Mouse (Mus musculus) skeletal muscle tissue, adult 2 months (tissue): ENCODE results near the gene Eif4a3.

ENCODE experiments used
- DNase-seq: peaks from one replicate; pipeline ENCODE4 v3.0.0-alpha.2; 2012; ENCODE audit warnings: low read depth, low spot score

Eif4a3 gene

DNA sequence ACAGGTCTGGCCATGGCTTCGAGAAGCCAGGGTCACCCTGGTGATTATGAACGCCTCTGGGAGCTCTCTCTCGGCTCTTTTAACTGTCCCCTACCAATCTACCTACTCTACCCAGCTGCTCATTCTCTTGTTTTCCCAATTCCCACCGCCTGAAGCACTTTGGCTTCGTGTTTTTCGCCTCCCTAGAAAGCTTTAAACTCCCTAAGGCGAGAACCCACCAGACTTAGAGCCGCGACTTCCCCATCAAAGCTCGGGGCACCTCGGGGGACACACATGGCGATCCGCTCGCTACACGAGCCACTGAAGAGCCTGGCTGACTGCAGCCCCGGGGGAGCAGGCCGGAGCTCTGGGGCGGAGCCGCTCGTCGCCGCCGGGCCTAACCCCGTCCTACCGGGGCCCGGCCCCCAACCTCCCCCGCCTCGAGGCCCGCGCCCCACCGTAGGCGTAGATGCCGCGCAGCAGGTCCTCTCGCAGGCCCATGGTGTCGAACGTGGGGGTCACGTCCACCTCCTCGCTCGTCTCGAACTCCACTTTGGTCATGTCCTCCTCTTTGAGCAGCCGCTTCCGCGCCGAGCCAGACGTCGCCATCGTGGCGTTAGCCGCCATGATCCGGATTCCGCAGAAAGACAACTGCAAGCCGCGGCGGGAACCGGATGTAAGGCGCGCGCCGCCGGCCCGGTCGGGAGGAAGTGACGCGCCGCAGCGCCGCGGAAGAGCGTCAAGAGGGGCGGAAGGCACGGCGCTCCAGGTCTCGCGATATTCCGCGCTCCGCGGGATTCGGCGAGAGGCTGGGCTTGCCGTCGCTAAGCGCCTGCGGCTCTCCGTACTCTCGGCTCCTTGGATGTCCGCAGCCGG, at the start of gene Eif4a3:
Gene Eif4a3 (minus strand): TSS at position 699 of the 855 bp plus-strand sequence.
- peak; percentile 98 for DNase-seq

GRCm38 (mm10) chr11:119347125-119347524, 47.2 kb upstream of the Eif4a3 start:
- no peak for DNase-seq

DNA sequence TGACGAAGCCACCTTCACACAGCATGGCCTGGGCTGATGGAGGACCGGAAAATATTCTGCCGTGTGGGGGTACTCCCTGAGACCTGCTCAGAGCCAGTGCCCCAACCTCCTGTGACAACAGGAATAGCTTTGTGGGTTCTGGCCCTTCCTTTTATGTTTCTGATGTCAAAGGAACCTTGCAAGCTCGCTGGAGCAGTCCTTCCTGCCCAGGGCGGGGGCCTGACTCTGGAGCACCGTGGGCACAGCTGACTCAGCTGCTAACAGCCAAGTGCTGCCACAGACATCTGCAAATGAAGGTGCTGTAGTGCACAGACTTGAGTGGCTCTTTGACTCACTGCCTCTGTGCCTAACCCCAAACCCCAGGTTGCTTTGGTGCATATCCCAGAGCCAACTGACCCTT, 45.0 kb upstream of the Eif4a3 start:
- no peak for DNase-seq

DNA sequence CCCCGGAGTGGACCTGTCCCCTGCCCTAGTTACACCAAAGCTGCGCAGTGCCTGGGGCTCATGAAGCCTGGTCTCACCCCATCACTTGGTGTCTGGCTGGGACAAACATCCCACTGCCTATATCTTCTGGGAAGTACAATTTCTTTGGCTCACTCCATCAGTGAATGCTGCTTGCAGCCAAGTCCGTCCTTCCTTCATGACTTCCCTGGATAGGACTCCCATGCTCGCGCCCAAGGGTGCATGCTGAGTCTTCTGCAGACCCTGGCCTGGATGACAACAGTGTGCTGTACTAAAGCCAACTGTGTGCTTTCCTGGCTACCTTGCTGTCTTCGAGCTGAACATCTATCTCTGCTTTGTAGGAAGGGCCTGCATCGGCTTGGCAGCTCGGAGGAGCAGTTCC, 44.3 kb upstream of the Eif4a3 start:
- DNase-seq, result no peak

DNA sequence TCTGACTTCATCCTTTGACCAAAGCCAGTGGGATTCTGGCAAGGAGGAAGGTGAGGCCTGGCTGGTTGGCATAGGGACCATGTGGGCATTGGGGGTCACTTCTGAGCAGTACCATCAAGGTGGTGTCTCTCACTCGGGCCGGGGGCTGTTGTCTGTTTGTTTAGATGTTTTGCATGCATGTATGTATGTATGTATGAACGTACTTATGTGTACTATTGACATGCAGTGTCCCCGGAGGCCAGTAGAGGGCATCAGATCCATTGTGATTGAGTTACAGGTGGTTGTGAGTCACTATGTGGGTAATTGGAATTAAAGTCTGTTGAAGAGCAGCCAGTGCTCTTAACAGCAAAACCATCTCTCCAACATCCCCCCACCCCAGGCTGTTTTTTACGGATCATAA, 39.7 kb upstream of the Eif4a3 start:
- DNase-seq, result peak; percentile 61

- DNase-seq, result no peak
Observed at GRCm38 (mm10) chr11:119339179-119339578, 39.3 kb upstream of the Eif4a3 start.

DNA sequence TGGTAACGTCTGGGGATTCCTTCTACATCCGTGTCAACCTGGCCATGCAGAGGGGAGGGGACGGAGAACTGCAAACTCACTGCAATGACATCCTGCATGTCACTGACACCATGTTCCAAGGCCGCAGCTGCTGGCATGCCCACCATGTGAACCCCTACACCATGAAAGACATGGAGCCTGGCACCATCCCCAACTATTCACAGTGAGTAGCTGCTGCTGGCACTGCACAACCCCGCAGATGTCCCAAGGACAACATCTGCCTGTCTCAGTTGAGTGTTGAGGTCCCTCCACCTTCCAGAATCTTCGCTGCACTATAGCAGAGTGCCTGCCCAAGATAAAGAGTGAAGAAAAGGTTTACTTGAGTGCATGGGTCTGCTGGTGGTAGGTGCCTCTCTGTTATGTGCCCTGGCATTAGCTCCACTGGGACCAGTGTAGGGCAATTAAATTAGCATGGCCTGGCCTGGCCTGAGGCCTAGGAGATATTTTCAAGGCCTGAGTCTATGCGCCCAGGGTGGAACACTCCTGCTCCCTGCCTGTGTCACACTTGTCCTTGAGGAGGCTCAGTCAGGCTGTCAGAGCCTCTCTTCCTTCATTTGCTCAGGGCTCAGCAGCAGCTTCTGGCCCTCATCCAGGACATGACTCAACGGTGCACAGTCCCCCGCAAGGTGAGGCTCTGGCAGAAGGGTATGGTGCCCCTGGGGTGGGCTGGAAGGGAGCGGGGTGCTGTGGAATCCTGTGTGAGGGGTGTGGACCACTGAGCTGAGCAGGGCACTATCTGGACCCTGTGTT, 38.6 kb upstream of the Eif4a3 start:
- no peak for DNase-seq

GRCm38 (mm10) chr11:119331970-119332369, 32.1 kb upstream of the Eif4a3 start:
- DNase-seq, result no peak

GRCm38 (mm10) chr11:119330592-119330991, 30.7 kb upstream of the Eif4a3 start:
- DNase-seq, result no peak

- no peak for DNase-seq
Observed at GRCm38 (mm10) chr11:119325068-119325467, 25.2 kb upstream of the Eif4a3 start.

- DNase-seq, result no peak
Observed at GRCm38 (mm10) chr11:119322521-119322920, 22.6 kb upstream of the Eif4a3 start.

DNA sequence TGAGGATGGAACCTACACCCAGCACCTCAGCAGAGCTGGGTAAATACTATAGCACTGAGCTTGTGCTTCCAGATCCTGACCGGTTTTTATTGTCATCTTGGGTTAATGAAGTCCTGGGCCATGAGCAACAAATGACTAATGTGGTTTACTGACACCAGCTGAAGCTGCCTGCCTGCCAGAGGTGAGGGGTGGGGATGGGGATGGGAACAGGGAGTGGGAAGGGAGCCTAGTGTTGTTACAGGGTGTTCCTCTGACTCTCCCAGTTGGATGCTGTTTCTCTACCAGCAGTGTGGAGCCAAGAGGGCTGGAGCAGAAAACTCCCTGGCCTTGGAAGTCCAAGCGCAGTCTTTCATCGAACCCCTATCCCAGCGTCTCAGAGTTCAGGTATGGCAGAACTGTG, 16.8 kb upstream of the Eif4a3 start:
- peak; percentile 78 for DNase-seq

DNA sequence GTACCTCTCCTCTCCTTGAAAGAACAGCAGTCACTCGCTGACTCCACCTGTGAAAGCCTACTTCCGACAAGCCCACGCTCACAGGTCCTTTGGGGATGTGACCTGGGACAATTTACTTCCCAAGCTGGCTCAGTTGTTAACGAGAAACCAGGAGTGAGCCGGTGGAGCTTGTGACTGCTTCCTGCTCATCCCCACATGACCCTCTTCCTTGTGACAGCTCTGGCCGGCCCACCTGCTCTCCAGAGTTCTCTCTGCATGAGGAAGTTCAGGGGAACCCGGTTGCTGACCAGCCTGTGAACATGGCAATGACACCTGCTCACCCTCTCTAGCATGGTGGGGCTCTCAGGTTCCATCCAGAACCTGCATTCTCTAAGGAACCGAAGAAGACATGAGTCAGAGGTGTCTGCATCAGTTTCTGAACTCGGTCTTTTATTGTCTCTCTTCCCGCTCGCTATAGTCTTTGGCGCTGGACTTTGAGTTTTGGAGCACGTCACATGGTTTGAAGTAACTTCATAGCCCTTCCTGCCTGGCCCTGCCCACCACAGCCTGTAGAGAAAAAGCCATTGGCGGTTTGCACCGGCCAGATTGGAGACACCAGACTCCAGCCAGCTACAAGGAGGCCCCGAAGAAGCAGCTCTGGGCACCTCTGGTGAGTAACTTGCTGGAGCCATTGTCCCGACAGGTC, 14.5 kb upstream of the Eif4a3 start:
- DNase-seq, result no peak

DNA sequence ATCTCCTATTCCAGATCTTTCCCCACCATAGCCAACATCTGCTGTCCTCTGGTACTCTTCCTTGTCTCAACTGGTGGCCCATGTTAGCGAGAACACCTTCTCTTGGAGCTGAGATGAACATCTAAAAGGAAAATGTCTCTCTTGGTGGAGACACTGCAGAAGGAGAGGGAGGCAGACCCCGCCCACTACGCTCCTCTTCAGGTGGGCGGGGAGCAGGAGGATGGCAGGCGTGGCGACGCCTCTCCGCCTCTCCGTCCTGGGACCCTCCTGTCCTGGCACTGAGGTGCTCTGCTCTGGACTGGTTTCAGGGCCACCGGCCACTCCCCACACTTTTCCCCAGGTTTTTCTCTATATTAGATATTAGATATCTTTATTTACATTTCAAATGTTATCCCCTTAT, 10.7 kb upstream of the Eif4a3 start:
- DNase-seq, result no peak

DNA sequence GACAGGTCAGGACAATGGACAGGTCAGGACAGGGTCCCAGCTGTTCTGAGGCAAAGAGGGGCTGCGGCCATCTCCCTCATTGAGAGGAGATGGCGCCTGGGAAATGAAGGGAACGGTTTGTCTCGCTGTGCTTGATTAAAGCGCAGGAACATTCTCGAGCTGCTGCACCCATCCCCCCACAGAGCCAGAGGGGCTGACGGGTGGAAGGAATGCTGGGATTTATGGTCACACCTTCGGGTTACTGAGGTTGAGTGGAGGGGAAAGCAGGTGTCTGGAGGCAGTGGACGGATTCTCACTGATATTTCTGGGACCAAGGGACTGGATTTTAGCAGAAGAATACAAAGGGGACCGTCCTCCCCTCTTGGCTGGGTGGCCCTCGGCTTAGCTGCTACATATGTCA, 8.0 kb upstream of the Eif4a3 start:
- no peak for DNase-seq

DNA sequence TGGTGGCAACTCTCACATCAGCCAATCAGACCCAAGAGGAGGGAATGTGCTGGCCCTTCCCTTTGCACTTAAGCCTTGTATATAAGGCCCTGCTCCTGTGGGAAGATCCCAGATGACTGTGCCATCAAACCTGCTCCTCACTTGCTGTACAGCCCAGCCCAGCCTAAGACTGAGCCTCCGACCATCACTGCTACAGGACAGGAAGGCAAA, 7.7 kb upstream of the Eif4a3 start, which contains the start of gene Card14:
Gene Card14 (plus strand): TSS at position 111 of the 210 bp plus-strand sequence.
- no peak for DNase-seq

GRCm38 (mm10) chr11:119306762-119307657, 7.1 kb upstream of the Eif4a3 start:
- no peak for DNase-seq

DNA sequence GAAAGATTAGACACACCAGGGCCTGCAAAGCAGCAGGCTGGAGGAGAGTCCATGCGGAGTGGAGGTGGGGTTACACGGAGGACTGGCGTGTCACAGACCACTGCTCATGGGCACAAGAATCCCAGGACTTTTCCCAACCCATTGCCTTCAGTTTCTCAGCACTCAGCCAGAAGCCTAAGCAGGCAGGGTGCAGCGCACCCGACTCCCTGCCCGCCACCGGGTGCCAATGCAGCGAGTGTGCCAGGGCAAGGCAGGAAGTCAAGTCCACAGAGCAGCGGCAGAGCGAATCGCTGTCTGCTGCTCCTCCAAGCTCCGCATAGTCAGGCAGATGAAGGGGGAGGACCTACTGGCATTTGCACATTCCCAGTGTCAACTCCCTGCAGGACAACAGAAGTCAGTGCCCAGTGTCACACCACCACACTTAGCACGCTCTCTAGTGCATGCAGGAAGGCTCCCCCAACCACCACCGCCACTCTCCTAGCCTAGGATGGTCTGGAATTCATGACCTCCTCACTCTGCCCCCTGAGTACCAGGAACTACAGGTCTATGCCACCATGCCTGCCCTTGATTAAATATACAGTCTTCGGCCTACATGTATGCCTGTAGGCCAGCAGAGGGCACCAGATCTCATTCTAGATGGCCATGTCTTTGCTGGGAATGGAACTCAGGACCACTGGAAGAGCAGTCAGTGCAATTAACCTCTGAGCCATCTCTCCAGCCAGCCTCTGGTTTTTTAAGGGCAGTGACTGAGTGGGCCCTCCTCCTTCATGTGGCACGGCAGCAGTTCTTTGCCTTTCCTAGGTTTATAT, 5.2 kb upstream of the Eif4a3 start:
- DNase-seq, result peak; percentile 44

GRCm38 (mm10) chr11:119300986-119301385, 1.1 kb upstream of the Eif4a3 start:
- no peak for DNase-seq

DNA sequence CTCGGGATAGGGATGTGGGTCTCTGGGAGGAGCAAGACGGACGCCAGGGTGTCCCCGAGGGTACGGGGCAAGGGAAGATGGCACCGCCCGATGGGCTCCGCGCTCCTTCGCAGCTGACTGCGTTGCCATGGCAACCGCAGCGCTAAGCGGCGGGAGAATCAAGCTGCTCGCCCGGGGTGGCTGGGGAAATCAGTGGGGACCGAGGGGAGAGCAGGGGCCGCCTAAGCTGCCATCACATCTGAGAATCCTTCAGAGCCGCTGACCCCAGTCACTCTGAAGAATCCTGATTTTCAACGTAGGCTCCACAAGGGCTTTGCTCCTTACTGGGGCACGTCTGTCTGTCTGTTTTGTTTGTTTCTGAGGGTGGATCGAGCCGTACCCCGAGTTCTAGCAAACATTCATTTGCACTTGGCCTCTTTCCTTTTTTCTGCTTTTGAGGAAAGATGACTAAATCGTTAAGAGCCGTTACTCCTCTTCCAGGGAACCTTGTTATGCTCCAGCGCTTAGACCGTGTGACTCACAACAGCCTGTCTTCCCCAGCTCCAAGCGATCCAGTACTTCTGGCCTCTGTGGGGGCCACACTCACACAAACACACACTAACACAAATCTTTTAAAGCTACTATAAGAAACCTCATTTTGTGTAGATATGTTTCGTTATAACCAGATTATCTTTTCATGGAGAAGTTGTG, 502 bp upstream of the Eif4a3 start:
- DNase-seq, result no peak
